Mouse (Mus musculus) forebrain, embryonic 12.5 days (tissue): Measurements from ENCODE around the gene Ppp2r5c. TPM values are rescaled to one million over a fixed set of nuclear protein-coding genes. Genes with fewer than 3 reads are reported as not detected.

Source experiments
- ATAC-seq: fragments of 200-750 bp; cut with Nextera tagmentation; 2 replicates; pipeline ENCODE4 v1.8.0; 2017; ENCODE audit warnings: moderate TSS enrichment; ENCODE audit not compliant: low FRiP score
- H3K27ac ChIP-seq: fragments of 300-500 bp; sonication (generic); 2 replicates; pipeline ENCODE4 v1.5.1; 2016; ENCODE audit warnings: mild to moderate bottlenecking
- H3K27me3 ChIP-seq: fragments of 300-500 bp; sonication (generic); 2 replicates; pipeline ENCODE4 v1.6.1; 2016; ENCODE audit warnings: mild to moderate bottlenecking
- H3K36me3 ChIP-seq: fragments of 300-500 bp; sonication (generic); replicated peaks from 2 replicates; pipeline ENCODE4 v1.6.1; 2016; ENCODE audit warnings: mild to moderate bottlenecking
- H3K4me1 ChIP-seq: fragments of 300-500 bp; sonication (generic); 2 replicates; pipeline ENCODE4 v1.6.1; 2016
- H3K4me2 ChIP-seq: fragments of 300-500 bp; sonication (generic); 2 replicates; pipeline ENCODE4 v1.6.1; 2016; ENCODE audit warnings: mild to moderate bottlenecking, moderate library complexity
- H3K4me3 ChIP-seq: fragments of 300-500 bp; sonication (generic); replicated peaks from 2 replicates; pipeline ENCODE4 v1.5.1; 2016; ENCODE audit warnings: mild to moderate bottlenecking
- H3K9ac ChIP-seq: fragments of 300-500 bp; sonication (generic); 2 replicates; pipeline ENCODE4 v1.6.1; 2016; ENCODE audit warnings: mild to moderate bottlenecking
- H3K9me3 ChIP-seq: fragments of 300-500 bp; sonication (generic); 2 replicates; pipeline ENCODE4 v1.6.1; 2016
- WGBS: fragments of 180-500 bp; shearing (Covaris S2); methylation state at CpG from one replicate; pipeline ENCODE4 v1.1.7; 2016; 5-methylcytosine and 5-hydroxymethylcytosine counted together
- polyA plus RNA-seq: library from polyadenylated mRNA; unstranded; fragments of >200 nt; fragmentation: Nextera tagmentation; extraction: Ambion mirVana; gene quantifications from 2 replicates; pipeline ENCODE4 v1.2.1, GENCODE M21; 2016

The Ppp2r5c gene
- polyA plus RNA-seq, 1 experiment from 2014 or later: 157 TPM

DNA sequence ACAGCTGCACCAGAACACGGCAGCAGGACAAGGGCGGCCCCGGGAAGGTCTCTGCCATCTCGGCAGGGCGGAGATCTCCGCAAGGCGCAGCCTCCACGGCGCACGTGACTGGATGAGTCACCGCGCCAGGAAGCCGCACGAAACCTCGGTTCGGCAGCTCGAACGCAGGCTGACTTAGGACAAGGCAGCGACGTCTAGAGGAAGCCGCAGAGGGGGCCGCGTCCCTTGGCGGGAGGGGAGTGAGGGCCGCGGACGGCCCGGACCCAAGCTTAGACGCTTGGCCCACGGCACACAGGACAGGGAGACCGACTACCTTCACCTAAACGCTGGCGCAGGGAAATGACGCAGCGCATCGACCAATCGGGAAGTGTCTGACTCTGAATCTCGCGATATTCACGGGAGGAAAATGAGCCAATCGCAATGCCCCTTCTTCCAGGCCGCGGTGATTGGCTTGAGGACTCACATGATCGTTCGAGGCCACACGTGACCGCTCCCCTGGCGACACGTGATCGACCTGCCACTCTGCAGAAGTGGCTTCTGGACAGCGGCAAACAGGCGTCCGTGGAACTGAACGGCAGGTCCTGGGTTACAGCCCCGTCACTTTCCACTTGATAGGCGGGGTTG lies 144.5 kb downstream of the Ppp2r5c start:
- Histone ChIP-seq H3K9me3 (no peaks in the 10 kb centered on the region), H3K27me3 (no peaks in the 10 kb centered on the region), H3K4me2 (peak overlapping the region; percentile 97), H3K4me3 (peak overlapping the region; percentile 85), H3K36me3 (no peaks in the 10 kb centered on the region), H3K27ac (peak overlapping the region; percentile 89), H3K4me1 (peaks cover 15% of the 10 kb centered on the region), H3K9ac (peak overlapping the region; percentile 84)
- peak; percentile 98 for ATAC-seq
- WGBS: under 1% methylated on average over 56 of the region's 56 CpGs

DNA sequence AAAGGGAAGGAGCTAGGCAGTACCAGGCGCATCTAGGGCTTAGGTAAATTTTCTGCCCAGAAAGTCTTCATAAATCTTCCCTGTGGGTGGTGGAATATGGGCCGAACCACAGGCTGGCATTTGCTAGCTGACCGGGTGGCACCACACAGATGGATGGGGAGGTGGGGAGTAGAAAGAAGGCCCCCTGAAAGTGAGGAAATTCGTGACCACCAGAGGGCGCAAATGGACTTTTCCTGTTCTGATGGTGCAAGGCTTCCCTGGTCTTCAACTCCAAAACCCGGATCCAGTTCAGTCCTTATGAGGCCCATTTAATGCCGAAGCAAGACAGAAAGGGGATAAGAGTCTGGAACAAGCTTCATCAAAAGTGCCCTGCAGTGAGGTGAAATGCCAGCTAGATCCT lies 151.6 kb downstream of the Ppp2r5c start:
- ATAC-seq: no peak
- 7% methylated on average over 7 of the region's 7 CpGs for WGBS
- Histone ChIP-seq H3K9ac (no peak overlapping the region), H3K4me2 (no peak overlapping the region), H3K27me3 (peaks cover 17% of the 10 kb centered on the region), H3K4me1 (peaks cover 20% of the 10 kb centered on the region), H3K27ac (no peak overlapping the region), H3K36me3 (no peaks in the 10 kb centered on the region), H3K4me3 (no peak overlapping the region), H3K9me3 (no peaks in the 10 kb centered on the region)

DNA sequence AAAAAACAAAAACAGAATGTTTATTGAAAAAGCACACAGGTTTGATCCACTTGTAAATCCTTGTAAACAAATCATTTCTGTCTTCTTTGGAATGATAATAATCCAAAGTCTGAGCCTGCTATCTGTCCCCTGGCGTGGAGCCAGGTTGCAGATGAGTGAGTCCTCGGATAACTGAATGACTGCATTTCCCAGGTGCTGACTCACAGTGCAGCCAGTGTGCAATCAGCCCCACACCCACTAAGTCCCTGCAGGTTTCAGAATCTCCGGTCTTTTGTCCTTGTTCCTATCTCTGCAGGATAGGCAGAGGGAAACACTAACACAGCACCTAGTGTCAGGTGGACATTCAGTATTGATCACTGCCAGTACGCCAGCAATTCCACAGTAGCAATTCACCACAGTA lies 152.9 kb downstream of the Ppp2r5c start:
- WGBS: 70% methylated on average over 4 of the region's 4 CpGs
- no peak overlapping the region for H3K27ac ChIP-seq
- H3K27me3 ChIP-seq: peaks cover 17% of the 10 kb centered on the region
- peaks cover 29% of the 10 kb centered on the region for H3K4me1 ChIP-seq
- no peaks in the 10 kb centered on the region for H3K9me3 ChIP-seq
- no peak overlapping the region for H3K4me3 ChIP-seq
- no peak for ATAC-seq
- 0 out of 2 replicates have a peak overlapping the region, but pooled peaks have one; percentile 13 for H3K9ac ChIP-seq
- H3K4me2 ChIP-seq: no peak overlapping the region
- H3K36me3 ChIP-seq: 0 out of 2 replicates have a peak, but pooled peaks cover 3% of the 10 kb centered on the region

DNA sequence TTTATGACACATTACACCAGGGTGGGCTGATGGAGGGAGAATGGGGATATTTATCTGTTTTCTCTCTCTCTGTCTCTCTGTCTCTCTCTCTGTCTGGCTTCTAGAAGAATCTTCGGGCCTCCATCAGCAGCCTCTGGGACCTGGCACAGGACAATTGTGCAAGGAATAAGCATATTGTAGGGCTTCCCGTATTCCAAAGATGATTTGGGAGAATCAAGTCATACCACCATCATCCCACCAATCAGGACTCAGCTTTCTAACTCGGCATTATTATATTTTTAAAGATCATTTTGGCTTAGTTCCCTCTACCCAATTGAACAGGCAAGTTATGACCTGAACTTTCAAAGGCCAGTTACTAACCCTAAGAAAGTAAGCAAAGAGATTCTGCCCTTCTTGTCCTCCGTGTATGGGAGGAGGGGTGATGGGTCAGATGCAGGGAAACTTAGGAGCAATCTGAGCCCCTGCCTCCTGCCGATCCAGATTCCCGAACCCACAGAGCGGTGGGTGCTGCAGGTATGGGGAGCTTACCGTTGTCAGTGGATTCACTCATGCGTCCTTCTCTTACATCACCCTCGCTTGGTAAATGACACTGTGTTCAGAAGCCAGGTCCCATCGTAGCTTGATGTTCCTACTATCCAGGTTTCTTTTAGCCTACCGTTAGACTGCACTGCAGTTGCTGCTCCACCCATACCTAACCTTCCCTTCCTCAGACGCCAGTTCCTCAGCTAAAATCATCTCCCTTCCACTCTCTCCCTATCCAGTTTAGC lies 153.5 kb downstream of the Ppp2r5c start:
- H3K4me2 ChIP-seq: peak overlapping the region; percentile 83
- H3K36me3 ChIP-seq: 0 out of 2 replicates have a peak, but pooled peaks cover 3% of the 10 kb centered on the region
- H3K27me3 ChIP-seq: peaks cover 17% of the 10 kb centered on the region
- H3K9me3 ChIP-seq: no peaks in the 10 kb centered on the region
- ATAC-seq: peak; percentile 15
- H3K9ac ChIP-seq: 0 out of 2 replicates have a peak overlapping the region, but pooled peaks have one; percentile 13
- 54% methylated on average over 13 of the region's 13 CpGs for WGBS
- H3K27ac ChIP-seq: no peak overlapping the region
- peak overlapping the region; percentile 88 for H3K4me3 ChIP-seq
- H3K4me1 ChIP-seq: peaks cover 32% of the 10 kb centered on the region

DNA sequence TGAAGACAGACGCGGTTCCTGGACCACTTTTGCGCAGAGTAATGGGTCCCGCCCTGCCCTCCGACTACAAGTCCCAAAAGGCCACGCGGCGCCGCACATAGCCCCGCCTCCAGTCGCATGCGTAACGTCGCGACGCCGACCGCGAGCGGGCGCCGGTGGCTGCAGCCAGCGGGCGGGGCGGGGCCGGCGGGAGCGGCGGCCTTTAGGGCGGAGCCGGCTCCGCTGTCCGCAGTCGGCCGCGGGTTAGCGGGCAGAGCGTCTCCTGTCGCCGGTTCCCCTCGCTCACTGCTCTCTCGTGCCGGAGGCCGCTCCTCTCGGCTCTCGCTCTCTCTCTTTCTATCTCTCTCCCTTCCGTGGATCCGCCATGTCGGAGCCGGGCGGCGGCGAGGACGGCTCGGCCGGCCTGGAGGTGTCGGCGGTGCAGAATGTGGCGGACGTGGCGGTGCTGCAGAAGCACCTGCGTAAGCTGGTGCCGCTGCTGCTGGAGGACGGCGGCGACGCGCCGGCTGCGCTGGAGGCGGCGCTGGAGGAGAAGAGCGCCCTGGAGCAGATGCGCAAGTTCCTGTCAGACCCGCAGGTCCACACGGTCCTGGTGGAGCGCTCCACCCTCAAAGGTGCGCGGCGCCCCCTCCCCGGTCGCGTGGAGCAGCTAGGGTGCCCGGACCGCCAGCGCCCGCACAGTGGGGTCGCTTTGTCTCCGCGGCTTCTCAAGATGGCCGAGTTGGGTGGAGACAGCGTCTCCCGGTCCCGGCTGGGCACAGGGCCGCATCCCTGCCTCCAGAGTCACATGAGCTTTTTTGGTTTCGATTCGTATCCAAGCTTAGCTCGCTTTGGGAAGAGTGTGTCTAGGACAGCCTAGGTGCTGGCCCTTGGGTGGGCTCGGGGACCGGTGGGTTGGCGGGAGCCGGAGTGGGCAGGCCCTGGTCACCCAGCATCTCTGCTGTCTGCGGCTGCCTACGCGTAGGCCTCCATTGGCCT lies 154.6 kb downstream of the Ppp2r5c start, which contains the start of gene Dync1h1:
TSS of gene Dync1h1 (plus strand) at position 212 of the 978 bp plus-strand sequence.
- ATAC-seq: peak; percentile 96
- Histone ChIP-seq H3K27ac (peak within 1 kb of the TSS; percentile 95), H3K9ac (peak within 1 kb of the TSS; percentile 94), H3K4me1 (peaks cover 32% of the 10 kb centered on the region), H3K4me3 (peak within 1 kb of the TSS; percentile 88), H3K36me3 (peaks cover 3% of the 10 kb centered on the region; the same call in 1 of the 2 replicates), H3K4me2 (peak within 1 kb of the TSS; percentile 83), H3K9me3 (no peaks in the 10 kb centered on the region), H3K27me3 (peaks cover 17% of the 10 kb centered on the region)
- WGBS: under 1% methylated on average over 75 of the region's 105 CpGs

DNA sequence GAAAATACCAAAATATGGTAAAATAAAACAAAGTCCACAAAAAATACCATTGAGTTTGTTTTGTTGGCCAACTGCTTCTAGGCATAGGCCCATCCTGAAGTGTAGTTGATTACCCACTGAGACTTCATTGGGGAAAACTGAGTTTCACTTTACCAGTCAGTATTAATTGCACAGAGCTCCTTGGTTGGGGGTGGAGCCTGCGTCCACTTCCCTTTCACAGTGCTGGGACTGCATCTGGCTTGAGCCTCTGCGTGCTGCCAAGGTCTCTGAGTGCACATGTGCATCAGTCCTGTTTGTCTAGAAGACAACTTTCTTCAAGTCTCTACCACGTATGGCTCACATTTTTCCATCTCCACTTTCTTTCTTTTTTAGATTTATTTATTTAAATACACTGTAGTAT lies 159.2 kb downstream of the Ppp2r5c start:
- no peak overlapping the region for H3K4me3 ChIP-seq
- WGBS: 95% methylated on average over 3 of the region's 3 CpGs
- H3K36me3 ChIP-seq: peaks cover 11% of the 10 kb centered on the region
- no peak for ATAC-seq
- H3K27me3 ChIP-seq: no peaks in the 10 kb centered on the region
- no peaks in the 10 kb centered on the region for H3K9me3 ChIP-seq
- H3K27ac ChIP-seq: no peak overlapping the region
- no peak overlapping the region for H3K9ac ChIP-seq
- H3K4me2 ChIP-seq: no peak overlapping the region
- H3K4me1 ChIP-seq: peaks cover 25% of the 10 kb centered on the region

DNA sequence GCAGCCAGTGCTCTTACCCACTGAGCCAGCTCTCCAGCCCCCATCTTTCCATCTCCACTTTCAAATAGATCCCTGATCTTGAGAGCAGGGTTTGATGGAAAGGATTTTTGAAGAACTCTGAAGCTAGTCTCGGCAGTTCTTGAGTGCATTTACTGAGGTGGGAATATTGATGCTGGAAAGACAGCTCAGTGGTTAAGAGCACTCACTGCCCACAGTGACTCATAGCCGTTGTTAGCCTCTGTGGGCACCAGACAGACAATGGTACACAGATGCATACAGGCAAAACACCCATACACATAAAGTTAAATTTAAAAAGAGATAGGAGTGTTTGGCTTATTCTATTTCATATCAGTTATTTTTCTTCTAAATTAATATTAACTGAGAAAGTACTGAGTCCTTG lies 159.8 kb downstream of the Ppp2r5c start:
- Histone ChIP-seq H3K36me3 (peaks cover 12% of the 10 kb centered on the region), H3K27me3 (no peaks in the 10 kb centered on the region), H3K27ac (no peak overlapping the region), H3K4me1 (peaks cover 25% of the 10 kb centered on the region), H3K9ac (no peak overlapping the region), H3K4me3 (no peak overlapping the region), H3K4me2 (no peak overlapping the region), H3K9me3 (no peaks in the 10 kb centered on the region)
- ATAC-seq: no peak
- WGBS: 89% methylated on average over 2 of the region's 2 CpGs

DNA sequence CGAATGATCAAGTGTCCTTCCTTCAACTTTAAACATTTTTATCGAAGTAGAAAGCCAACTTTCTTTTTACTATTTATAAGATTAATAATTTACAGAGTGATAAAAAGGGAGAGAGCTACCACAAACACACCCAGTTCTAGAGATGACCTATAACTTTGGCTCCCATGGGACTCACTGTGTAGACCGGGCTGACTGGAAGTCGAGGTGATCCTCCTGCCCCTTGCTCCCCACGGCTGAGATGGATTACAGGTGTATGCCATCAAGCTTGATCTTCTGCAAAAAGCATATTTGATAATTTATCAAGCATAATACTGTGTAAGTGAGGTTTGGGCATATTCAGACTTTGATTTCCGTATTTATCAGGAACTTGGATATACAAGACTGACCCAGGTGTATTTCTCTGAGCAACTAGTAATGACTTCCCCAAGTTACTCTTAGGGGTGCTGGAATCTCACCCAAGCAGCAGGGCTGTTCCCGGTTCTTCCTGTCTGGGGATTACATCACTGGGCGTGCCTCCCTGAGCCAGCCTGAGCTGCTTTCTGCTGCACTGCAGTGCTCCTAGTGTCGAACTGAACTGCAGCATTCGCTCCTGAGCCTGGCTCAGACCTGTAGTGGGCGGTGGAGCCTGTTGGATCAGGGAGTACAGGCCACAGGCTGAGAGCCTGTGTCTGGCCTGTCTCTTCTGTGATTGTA lies 161.7 kb downstream of the Ppp2r5c start:
- Histone ChIP-seq H3K4me3 (no peak overlapping the region), H3K27me3 (no peaks in the 10 kb centered on the region), H3K4me2 (no peak overlapping the region), H3K9me3 (no peaks in the 10 kb centered on the region), H3K36me3 (peaks cover 29% of the 10 kb centered on the region), H3K4me1 (peaks cover 11% of the 10 kb centered on the region), H3K9ac (no peak overlapping the region), H3K27ac (no peak overlapping the region)
- WGBS: 83% methylated on average over 11 of the region's 11 CpGs
- no peak for ATAC-seq

DNA sequence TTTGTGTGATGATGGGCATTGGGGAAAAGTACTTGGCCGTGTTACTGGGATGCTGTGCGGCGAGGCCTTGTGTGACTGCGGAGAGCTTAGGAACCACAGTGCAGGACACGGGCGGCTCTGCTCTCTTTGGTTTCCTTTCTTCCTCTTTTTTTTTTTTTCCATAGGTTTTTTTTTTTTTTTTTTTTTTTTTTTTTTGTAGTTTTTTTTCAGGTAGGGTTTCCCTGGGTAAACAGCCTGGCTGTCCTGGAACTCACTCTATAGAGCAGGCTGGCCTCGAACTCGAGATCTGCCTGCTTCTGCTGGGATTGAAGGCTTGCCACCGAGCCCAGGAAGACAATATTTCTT lies 162.2 kb downstream of the Ppp2r5c start:
- Histone ChIP-seq H3K4me1 (peaks cover 6% of the 10 kb centered on the region), H3K9ac (no peak overlapping the region), H3K9me3 (no peaks in the 10 kb centered on the region), H3K27ac (no peak overlapping the region), H3K4me2 (no peak overlapping the region), H3K36me3 (peaks cover 35% of the 10 kb centered on the region), H3K4me3 (no peak overlapping the region), H3K27me3 (no peaks in the 10 kb centered on the region)
- ATAC-seq: no peak
- 80% methylated on average over 9 of the region's 9 CpGs for WGBS

DNA sequence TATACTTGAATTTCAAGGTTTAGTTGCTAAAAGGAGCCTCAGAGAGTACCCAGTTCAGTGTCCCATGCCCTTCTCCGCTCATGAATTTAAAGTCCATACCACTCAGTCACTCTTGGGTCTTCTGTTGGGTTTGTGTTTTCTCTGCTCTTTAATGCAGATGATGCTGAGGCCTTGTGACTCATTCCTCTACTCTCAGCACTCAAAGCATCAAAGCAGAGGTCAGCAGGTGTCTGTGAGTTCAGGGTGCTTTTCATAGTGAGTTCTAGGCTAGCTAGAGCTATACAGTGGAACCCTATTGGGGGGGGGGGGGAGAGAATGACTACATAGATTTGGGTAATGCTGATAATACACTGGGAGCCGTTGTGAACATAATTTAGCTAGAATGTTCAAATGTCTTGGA lies 163.8 kb downstream of the Ppp2r5c start:
- H3K27me3 ChIP-seq: no peaks in the 10 kb centered on the region
- H3K36me3 ChIP-seq: peaks cover 47% of the 10 kb centered on the region
- no peak overlapping the region for H3K4me2 ChIP-seq
- H3K9me3 ChIP-seq: no peaks in the 10 kb centered on the region
- no peaks in the 10 kb centered on the region for H3K4me1 ChIP-seq
- WGBS: 88% methylated on average over 2 of the region's 2 CpGs
- H3K4me3 ChIP-seq: no peak overlapping the region
- H3K9ac ChIP-seq: no peak overlapping the region
- no peak for ATAC-seq
- no peak overlapping the region for H3K27ac ChIP-seq

DNA sequence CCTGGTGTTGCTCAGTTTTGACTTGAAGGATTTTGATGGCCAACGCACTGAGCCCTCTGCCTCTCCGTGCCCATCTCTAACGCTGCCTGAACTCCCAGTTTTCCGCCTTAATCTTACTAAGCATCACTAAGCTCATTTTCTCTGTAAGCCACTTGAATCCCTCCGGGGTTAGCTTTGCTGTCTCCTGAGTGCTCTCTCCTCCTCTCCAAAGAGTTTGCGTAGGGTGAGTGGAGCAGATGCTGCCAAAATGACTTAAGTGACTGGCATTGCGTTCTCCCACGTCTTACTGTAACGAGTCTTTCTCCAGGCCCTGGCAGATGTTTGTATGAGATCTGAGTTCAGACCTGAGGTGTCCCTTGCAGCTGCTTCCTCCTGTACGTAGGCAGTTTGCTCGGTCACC lies 183.1 kb downstream of the Ppp2r5c start:
- H3K9ac ChIP-seq: no peak overlapping the region
- 95% methylated on average over 11 of the region's 11 CpGs for WGBS

More for the DNA sequence above, 183.1 kb downstream of the Ppp2r5c start:
- Histone ChIP-seq H3K27me3 (no peaks in the 10 kb centered on the region), H3K9me3 (no peaks in the 10 kb centered on the region), H3K4me1 (no peaks in the 10 kb centered on the region), H3K4me2 (no peak overlapping the region), H3K36me3 (peaks cover 100% of the 10 kb centered on the region), H3K27ac (no peak overlapping the region), H3K4me3 (no peak overlapping the region)
- no peak for ATAC-seq
